Mouse (Mus musculus) B cell, adult 2 months (primary cell): ENCODE data around the gene Ampd3.

ENCODE experiments used
- DNase-seq, 2 experiments: peaks; one replicate each; pipeline ENCODE4 v3.0.0; 2022

Ampd3 gene

DNA sequence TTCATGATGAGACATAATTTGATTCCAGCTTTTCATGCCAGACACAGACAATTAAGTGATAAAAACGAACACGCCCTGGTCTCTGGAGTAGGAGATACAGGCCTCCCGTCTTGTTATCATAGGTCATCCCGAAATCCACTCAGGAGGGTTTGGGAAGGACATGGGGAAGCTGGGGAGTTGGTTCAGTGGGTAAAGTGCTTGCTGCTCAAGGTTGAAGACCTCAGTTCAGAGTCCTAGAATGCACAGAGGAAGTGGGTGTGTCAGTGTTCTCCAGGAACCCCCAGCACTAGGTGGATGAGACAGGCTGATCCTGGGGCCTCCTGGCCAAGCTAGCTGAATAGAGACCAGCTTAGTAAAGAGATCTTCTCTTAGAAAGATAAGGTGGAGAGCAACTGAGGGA is 2.9 kb downstream of the Ampd3 start:
- DNase-seq = no peak

DNA sequence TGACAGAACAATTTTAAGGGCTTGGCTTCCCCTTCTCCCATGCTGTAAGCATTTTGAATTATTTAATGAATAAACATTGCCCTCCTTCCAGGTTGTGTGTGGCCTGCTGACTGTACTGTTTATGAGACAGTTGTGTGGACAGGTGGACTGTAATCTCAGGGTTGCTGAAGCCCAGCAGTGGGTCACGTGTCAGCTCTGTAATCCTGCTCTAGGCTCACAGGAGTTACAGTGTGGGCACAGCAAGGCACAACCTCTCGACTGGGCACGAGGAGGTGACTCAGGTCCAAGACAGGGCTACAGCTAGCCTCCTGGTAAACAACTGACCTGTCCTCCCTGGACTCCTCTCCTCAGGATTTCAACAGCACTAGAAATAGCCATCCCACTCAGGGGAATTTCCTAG is 4.3 kb downstream of the Ampd3 start:
- DNase-seq = no peak

DNA sequence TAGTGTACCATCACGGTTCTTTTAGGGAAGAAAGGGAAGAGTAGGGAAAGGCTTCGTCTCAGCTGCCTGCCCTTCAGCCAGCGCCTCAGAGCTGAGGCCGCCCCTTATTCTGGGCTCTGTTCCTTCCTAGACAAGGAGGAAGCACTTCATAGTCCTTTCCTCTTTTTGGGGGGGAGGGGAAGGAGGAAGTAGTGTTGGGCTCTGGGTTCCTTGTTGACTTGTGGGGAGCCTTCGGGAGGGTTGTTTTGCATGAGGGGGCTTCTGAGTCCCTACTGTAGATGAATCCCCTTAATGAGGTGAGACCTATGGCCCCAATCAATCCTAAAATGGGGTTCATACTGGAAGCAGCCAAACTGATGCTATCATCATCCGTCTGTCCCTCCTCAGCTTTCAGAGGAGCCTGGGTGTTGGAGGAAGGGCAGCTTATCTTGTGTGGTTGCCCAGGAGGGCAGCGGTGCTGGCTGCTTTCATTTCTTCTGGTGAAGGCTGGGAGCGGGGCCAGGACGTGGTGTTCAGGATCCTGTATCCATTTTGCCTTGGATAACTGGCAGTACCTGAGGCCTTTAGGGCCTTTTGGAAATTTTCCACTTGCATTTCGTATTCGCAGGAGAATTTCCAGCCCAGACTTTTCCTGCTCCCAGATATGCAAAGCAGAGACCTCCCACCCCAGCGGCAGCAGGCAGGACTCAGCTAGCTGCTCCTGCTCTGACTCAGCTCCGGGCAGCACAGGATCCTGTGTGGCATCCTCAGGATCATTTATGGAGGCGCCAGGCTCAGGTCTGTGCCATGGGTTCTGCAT is 5.4 kb downstream of the Ampd3 start:
- DNase-seq = peak; percentile 57 to 61

DNA sequence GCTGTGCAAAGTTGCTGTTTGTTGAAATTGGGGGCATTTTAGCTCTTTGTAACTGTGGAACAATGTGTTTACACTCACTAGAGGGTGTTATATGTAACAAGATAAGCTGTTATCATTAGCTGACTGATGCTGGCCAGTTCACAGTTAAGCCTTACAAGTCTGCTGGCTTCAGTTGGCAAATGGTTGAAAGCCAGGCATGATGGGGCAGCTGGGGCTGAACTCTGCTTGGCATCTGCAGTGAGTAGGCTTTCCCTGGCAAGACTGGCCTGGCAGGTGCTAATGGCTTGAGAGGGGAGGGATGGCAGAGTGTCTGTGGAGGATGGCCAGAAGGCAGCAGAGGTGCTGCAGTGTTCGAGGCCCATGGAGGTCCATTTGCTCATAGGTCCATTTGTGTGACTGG is 6.1 kb downstream of the Ampd3 start:
- DNase-seq = no peak

GRCm38 (mm10) chr7:110774674-110775073 is 6.7 kb downstream of the Ampd3 start:
- no peak for DNase-seq

GRCm38 (mm10) chr7:110777146-110778001 is 9.4 kb downstream of the Ampd3 start:
- no peak for DNase-seq

- no peak for DNase-seq
Measured at GRCm38 (mm10) chr7:110778933-110779332, 10.9 kb downstream of the Ampd3 start.

DNA sequence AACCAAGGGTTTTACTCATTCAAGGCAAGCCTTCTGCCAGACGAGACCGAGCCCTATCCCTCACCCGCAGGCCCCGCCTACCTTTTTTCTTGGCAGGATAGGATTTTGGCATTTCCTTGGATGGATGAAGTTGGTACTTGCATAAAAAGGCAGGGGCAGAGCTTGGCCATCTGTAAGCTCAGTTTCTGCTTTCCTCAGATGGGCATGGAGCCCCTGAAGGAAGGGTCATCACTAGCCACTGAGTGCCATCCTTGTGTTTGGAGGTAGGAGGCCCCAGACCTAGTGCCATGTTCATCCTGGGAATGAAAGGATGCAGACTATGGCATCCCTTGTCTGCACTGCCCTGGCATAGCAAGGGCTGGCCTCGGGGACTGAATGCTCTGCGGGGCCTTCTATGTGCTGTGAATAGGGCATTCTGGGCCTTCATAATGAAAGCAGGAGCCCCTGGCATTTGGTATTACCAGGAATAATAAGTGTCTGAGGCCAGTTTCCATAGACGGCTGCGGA is 11.7 kb downstream of the Ampd3 start:
- DNase-seq = no peak

GRCm38 (mm10) chr7:110780520-110780919 is 12.5 kb downstream of the Ampd3 start:
- no peak for DNase-seq

- no peak for DNase-seq
Measured at GRCm38 (mm10) chr7:110781231-110781711, 13.3 kb downstream of the Ampd3 start.

DNA sequence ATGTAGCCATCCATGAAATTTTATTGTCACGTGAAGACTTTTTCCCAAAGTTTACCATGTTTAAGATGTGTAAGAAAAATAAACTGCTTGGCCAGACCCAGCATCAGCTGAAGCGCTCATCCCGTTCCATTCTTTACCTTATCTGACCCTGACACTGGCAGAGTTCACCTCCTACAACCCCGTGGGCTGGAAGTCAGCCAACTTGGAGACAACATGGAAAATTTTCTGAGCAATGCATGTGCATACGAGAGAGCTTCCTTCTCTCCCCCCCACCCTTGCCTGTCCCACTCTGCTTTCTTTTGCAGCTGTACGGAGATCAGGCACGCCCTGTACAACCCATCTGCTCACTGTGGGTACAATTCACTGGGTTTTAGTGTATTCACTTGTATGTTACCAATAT is 14.1 kb downstream of the Ampd3 start:
- no peak for DNase-seq

- no peak for DNase-seq
Measured at GRCm38 (mm10) chr7:110782845-110783478, 15.0 kb downstream of the Ampd3 start.

GRCm38 (mm10) chr7:110784965-110785364 is 17.0 kb downstream of the Ampd3 start:
- DNase-seq = no peak

DNA sequence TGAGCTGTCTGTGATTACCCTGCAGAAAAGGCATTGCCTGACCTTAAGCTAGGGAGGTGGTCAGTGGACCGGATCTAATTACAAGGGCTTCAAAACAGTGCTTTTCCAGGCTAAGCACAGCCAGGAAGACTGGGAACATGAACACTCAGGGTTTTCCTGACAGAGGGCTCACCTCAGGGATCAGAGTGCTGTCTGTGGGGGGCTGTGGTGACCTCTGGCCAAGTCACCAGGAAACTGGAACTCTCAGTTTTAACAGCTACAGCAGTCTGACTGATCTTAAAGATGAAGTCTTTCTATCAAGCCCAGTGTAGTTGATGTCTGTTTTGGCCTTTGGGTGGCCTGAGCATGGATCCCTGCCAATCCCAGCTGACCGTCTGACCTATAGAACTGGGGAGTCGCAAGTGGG is 17.7 kb downstream of the Ampd3 start:
- no peak for DNase-seq

GRCm38 (mm10) chr7:110787310-110787709 is 19.3 kb downstream of the Ampd3 start:
- DNase-seq = no peak

DNA sequence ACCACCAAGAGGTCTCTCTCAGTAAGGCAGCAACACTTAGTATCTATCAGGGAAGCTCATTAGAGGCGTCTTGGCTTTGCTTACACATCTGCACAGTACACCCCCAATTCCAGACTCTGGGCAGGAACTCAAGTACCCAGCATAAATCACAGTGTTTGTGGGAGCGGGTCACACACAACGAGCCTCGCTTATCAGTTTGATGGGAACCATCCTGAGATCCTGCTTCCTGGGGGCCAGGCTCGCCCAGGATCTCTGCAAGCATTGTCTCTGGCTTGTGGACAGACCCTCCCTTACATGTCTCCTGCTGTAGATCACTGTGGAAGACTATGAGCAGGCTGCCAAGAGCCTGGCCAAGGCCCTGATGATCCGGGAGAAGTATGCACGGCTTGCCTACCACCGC is 22.9 kb downstream of the Ampd3 start:
- no peak for DNase-seq

DNA sequence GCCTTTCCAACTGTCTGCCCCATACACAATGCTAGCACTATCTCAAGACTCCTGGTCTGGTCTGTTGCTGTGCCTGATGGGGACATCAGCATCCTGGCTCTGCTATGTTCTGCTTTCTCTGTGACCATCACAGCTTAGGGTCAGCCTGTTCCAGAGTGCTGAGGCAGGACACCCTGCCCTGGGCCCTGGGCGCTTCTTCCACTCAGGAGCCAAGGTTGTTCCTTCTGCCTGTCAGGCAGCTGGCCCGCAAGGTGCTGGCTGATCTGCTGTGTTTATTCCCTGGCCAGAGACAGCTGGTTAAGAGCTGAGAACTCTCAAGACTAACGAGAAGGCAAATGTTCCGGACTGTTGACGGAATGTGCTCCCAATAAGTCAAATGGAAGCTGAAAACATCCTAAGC is 24.2 kb downstream of the Ampd3 start:
- no peak for DNase-seq

DNA sequence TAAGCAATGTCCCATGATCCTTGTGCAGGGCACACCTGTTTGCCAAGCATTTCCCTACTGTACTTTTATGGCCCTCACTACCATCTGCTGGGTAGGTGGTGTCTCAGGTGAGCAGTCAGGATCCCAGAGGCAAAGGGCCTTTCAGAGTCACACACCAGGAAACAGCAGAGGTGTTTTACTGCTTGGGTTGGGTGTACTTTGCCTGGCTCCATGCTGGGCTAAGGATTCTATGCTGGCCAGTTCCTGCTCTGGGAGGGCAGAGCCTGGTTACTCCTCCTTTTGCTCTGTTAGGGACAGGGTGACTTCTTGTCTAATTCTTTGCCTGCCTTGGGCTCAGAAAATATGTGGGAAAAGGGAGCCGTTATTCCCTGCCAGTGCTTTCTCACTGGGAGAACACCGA is 24.8 kb downstream of the Ampd3 start:
- no peak for DNase-seq

GRCm38 (mm10) chr7:110794722-110795121 is 26.7 kb downstream of the Ampd3 start:
- no peak for DNase-seq

DNA sequence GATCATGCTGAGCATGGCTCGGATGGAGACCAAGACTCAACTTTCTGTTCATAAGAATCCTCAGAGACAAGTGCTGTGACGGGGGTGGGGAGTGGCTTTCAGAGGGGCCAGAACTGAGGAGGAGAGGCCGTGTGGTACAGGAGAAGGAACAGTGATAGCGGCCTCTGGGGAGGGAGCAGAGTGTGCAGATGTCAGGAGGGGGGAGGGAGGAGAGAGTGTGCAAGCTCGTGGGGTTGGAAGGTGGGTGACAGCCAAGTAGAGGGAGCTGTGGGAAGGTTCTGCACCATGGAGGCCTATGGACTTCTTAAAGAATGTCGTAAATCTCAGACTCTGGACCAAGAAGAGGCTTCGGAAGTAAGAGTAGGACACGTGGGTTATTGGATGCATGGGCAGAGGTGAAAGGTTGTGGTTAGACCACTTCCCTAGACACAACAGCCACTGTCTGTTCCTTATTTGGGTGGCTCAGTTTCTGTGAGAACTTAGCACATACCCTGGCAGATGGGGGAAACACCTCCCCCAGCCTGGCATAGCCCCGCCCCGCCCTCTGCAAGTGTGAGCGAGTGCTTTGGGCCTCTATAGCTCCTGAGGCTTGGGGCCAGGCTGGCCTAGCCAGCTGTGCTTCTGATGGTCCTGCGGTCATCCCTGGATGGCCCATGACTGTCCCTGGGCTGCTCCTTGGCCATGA is 28.5 kb downstream of the Ampd3 start:
- peak; percentile 85 to 90 for DNase-seq

- no peak for DNase-seq
Measured at GRCm38 (mm10) chr7:110797722-110798409, 29.9 kb downstream of the Ampd3 start.

DNA sequence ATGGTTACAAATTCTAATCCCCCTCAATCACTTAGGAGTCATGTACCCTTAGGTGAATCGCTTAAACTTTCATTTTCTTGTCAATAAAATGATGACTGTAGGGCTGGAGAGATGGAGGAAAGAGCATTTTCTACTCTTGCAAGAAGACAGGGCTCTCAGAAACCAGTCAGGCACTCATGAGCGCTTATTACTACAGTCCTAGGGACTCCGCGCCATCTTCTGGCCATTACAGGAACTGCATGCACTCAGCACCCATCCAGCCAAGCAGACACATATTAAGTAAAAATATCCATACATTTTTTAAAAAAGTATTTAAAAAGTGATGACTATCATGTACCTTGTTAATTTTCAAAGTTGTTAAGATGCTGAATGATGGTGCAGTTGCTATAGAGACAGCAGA is 33.0 kb downstream of the Ampd3 start:
- peak; percentile 84 to 86 for DNase-seq
